In genomic region chr7:67950346-67950814, GRCm38 (mm10) we compare ENCODE assay signal across 8 mouse cellular contexts. TPM values are rescaled to one million over a fixed set of nuclear protein-coding genes. Genes with fewer than 3 reads are reported as not detected.
A peak's percentile ranks its signal among the peaks of the same experiment; 100 is the strongest.
DNase-seq lines count a peak whose midpoint lies in the region; ATAC-seq lines count a peak whose summit lies in the region.

No protein-coding gene starts in this region.

- H3K4me3 ChIP-seq in limb, embryonic 10.5 days: peak overlapping the region; percentile 78
- H3K4me3 ChIP-seq in stomach, embryonic 14.5 days (ENCODE audit: low read depth, low read length): peak overlapping the region; percentile 86

- peak overlapping the region; percentile 100 for H3K27ac ChIP-seq in limb, embryonic 10.5 days
- H3K27ac ChIP-seq in stomach, embryonic 14.5 days (ENCODE audit: low read length): peak overlapping the region; percentile 100

- DNase-seq in adrenal gland, adult 2 months: peak; percentile 68
- DNase-seq in adrenal gland, postnatal 14 days: no peak
- DNase-seq in right cerebral cortex, adult 2 months (ENCODE audit: low spot score in 2 of 2): peak; percentile 26 to 35
- DNase-seq in right cerebral cortex, postnatal 25 days: no peak
- no peak for DNase-seq in limb, embryonic 10.5 days (ENCODE audit: low spot score)
- DNase-seq in thymus, adult 18-20 months: no peak
- DNase-seq in gastrocnemius, postnatal 4 days (ENCODE audit: low spot score in 2 of 2): no peak

- ATAC-seq in stomach, embryonic 14.5 days (ENCODE audit: insufficient number of reproducible peaks, insufficient read depth, low FRiP score, low read depth): 0 out of 2 replicates have a peak, but pooled peaks have one; percentile 2

- peaks cover 7% of the 10 kb centered on the region; the same call in 1 of the 2 replicates for H3K27me3 ChIP-seq in limb, embryonic 10.5 days (ENCODE audit: low read depth, poor library complexity, severe bottlenecking)
- no peaks in the 10 kb centered on the region for H3K27me3 ChIP-seq in stomach, embryonic 14.5 days (ENCODE audit: control insufficient read depth, insufficient read depth, low read length)

- no peaks in the 10 kb centered on the region for H3K9me3 ChIP-seq in limb, embryonic 10.5 days (replicated peaks)
- H3K9me3 ChIP-seq in stomach, embryonic 14.5 days (ENCODE audit: control insufficient read depth, low read depth, low read length): no peaks in the 10 kb centered on the region

- H3K36me3 ChIP-seq in limb, embryonic 10.5 days: no peaks in the 10 kb centered on the region
- H3K36me3 ChIP-seq in stomach, embryonic 14.5 days (ENCODE audit: control insufficient read depth, insufficient read depth, low read length): no peaks in the 10 kb centered on the region

- peaks cover 19% of the 10 kb centered on the region for H3K4me1 ChIP-seq in limb, embryonic 10.5 days
- H3K4me1 ChIP-seq in stomach, embryonic 14.5 days (ENCODE audit: control insufficient read depth, insufficient read depth, low read length): peaks cover 11% of the 10 kb centered on the region

- H3K4me2 ChIP-seq in stomach, embryonic 14.5 days (replicated peaks; ENCODE audit: low read depth, low read length): peak overlapping the region; percentile 57

- under 1% methylated on average over 24 of the region's 24 CpGs for WGBS in limb, embryonic 10.5 days
- WGBS in stomach, embryonic 14.5 days: 0% methylated on average over 23 of the region's 24 CpGs

- peak overlapping the region; percentile 72 for H3K9ac ChIP-seq in stomach, embryonic 14.5 days (replicated peaks; ENCODE audit: low read depth, low read length)

RNA-seq across cellular contexts. Expression of gene Igf1r, which starts 2.2 kb away (rescaled TPM):
- total RNA-seq in adrenal gland, adult 2 months (2021): 10 to 100 TPM; 41.2 to 95.1 TPM
- 14.8 and 21.3 TPM in 2 replicates for polyA plus RNA-seq in adrenal gland, adult 2 months (2012; rRNA removed)
- total RNA-seq in adrenal gland, postnatal 14 days (2021): 79.5 and 83.6 TPM in 2 replicates
- 21.8 and 27.9 TPM in 2 replicates for polyA plus RNA-seq in limb, embryonic 10.5 days (2016; fragmentation: Nextera tagmentation; extraction: Ambion mirVana)
- 23.0 and 23.2 TPM in 2 replicates for polyA plus RNA-seq in stomach, embryonic 14.5 days (2014; fragmentation: Nextera tagmentation; extraction: Ambion mirVana)
- total RNA-seq in gastrocnemius, postnatal 4 days (2021): 10 to 100 TPM; 40.6 to 41.0 TPM

Comparison
In these comparisons a context has a peak if more than half of its experiments do, and no peak if none do; other contexts are left out.
1. DNase-seq: peak in adrenal gland, adult 2 months (single experiment) and right cerebral cortex, adult 2 months (2 of 2); none in adrenal gland, postnatal 14 days (single experiment), right cerebral cortex, postnatal 25 days (single experiment), limb, embryonic 10.5 days (single experiment), thymus, adult 18-20 months (0 of 2) and gastrocnemius, postnatal 4 days (0 of 2).